Mouse (Mus musculus): ENCODE results near the gene Gdf2. TPM values are rescaled to one million over a fixed set of nuclear protein-coding genes. Genes with fewer than 3 reads are reported as not detected.

Gene Gdf2
- polyA plus RNA-seq, 1 experiment = not detected

DNA sequence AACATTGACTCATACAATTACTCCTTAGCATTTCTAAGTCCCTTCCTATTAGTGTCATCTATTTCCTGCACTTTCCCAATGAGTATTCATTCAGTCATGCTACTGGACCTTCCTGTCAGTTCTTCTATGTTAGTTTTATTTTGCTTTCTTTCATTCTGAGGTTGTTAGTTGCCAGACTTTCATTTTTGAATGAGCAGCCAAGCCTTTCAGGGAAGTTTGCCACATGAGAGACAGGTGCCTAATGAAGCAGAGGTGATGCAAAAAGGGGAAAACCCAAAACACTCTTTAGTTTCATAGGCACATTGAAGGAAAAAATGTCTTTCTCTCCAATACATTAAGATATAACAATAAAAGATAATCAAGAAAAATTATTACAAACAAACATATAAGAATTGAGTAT, 36.0 kb upstream of the Gdf2 start:
- Histone ChIP-seq H3K4me3 (ENCODE audit: low read depth, low read length) (no peak overlapping the region), H3K27me3 (ENCODE audit: control insufficient read depth, insufficient read depth, low read length, poor library complexity, severe bottlenecking) (no peaks in the 10 kb centered on the region), H3K27ac (ENCODE audit: insufficient read depth, low read length) (no peak overlapping the region), H3K36me3 (ENCODE audit: control insufficient read depth, insufficient read depth, low read length, poor library complexity, severe bottlenecking) (no peaks in the 10 kb centered on the region), H3K4me1 (ENCODE audit: control insufficient read depth, insufficient read depth, low read length) (no peaks in the 10 kb centered on the region), H3K9me3 (replicated peaks; ENCODE audit: control insufficient read depth, insufficient read depth, low read length, poor library complexity, severe bottlenecking) (no peaks in the 10 kb centered on the region; the same call in 1 of the 2 replicates), H3K9ac (ENCODE audit: low read depth, poor library complexity, severe bottlenecking) (no peak overlapping the region)
- TF ChIP-seq POLR2A (IDR thresholded peaks at IDR 0.05; ENCODE audit: insufficient read depth, low read length) = no peak
- no peak for TF ChIP-seq EP300 (IDR thresholded peaks at IDR 0.05; ENCODE audit: insufficient read depth, low read depth, low read length)

DNA sequence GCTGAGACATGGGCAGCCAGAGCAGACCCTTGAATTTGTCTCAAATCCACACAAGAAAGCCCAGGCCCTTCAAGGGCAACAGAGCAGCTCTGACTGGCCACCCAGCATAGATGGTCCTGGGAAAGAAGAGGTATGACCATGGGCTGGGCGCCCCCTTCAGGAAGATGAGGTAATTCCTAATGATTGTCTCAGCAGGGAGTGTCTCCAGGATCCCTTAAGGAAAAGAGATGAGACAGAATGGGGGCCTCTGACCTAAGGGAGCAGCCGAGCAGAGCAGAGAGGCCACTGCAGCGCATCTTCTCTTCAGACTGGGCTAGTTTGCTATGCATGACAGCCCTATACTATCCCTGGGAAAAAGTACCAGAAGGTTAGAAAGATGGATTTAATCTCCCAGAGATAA, 27.1 kb upstream of the Gdf2 start:
- no peaks in the 10 kb centered on the region for H3K36me3 ChIP-seq (ENCODE audit: control insufficient read depth, insufficient read depth, low read length, poor library complexity, severe bottlenecking)
- H3K9ac ChIP-seq (ENCODE audit: low read depth, poor library complexity, severe bottlenecking) = no peak overlapping the region
- no peaks in the 10 kb centered on the region for H3K27me3 ChIP-seq (ENCODE audit: control insufficient read depth, insufficient read depth, low read length, poor library complexity, severe bottlenecking)
- no peak overlapping the region for H3K4me3 ChIP-seq (ENCODE audit: low read depth, low read length)
- H3K9me3 ChIP-seq (replicated peaks; ENCODE audit: control insufficient read depth, insufficient read depth, low read length, poor library complexity, severe bottlenecking) = no peaks in the 10 kb centered on the region; the same call in 1 of the 2 replicates
- H3K27ac ChIP-seq (ENCODE audit: insufficient read depth, low read length) = no peak overlapping the region
- peak; percentile 26 for TF ChIP-seq CTCF (IDR thresholded peaks at IDR 0.05; ENCODE audit: low read depth, low read length)
- TF ChIP-seq EP300 (IDR thresholded peaks at IDR 0.05; ENCODE audit: insufficient read depth, low read depth, low read length) = no peak
- TF ChIP-seq POLR2A (IDR thresholded peaks at IDR 0.05; ENCODE audit: insufficient read depth, low read length) = no peak
- H3K4me1 ChIP-seq (ENCODE audit: control insufficient read depth, insufficient read depth, low read length) = no peaks in the 10 kb centered on the region

DNA sequence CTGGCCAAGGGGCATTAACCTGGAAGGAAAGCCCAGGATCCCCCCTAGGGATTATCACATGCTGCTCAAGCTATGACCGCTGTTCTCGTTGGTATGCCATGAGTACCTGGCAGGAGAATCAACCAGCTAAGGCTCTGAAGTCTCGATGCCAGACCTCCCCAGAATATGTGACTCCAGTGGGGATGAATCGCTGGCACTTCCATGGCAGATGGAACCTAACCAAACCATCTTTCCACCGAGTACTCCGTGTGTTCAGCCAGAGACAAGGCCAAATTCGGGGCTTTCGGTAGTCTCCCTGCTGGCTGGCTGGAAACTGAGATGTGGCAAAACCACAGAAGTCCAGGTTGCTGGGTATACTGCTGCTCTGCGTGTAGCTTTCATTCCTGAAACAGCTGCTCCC, 26.6 kb upstream of the Gdf2 start:
- H3K27ac ChIP-seq (ENCODE audit: insufficient read depth, low read length) = no peak overlapping the region
- H3K27me3 ChIP-seq (ENCODE audit: control insufficient read depth, insufficient read depth, low read length, poor library complexity, severe bottlenecking) = no peaks in the 10 kb centered on the region
- H3K36me3 ChIP-seq (ENCODE audit: control insufficient read depth, insufficient read depth, low read length, poor library complexity, severe bottlenecking) = no peaks in the 10 kb centered on the region
- TF ChIP-seq POLR2A (IDR thresholded peaks at IDR 0.05; ENCODE audit: insufficient read depth, low read length) (no peak), EP300 (IDR thresholded peaks at IDR 0.05; ENCODE audit: insufficient read depth, low read depth, low read length) (no peak), CTCF (IDR thresholded peaks at IDR 0.05; ENCODE audit: low read depth, low read length) (no peak)
- H3K4me3 ChIP-seq (ENCODE audit: low read depth, low read length) = no peak overlapping the region
- H3K9ac ChIP-seq (ENCODE audit: low read depth, poor library complexity, severe bottlenecking) = no peak overlapping the region
- H3K4me1 ChIP-seq (ENCODE audit: control insufficient read depth, insufficient read depth, low read length) = no peaks in the 10 kb centered on the region
- no peaks in the 10 kb centered on the region for H3K9me3 ChIP-seq (replicated peaks; ENCODE audit: control insufficient read depth, insufficient read depth, low read length, poor library complexity, severe bottlenecking)

DNA sequence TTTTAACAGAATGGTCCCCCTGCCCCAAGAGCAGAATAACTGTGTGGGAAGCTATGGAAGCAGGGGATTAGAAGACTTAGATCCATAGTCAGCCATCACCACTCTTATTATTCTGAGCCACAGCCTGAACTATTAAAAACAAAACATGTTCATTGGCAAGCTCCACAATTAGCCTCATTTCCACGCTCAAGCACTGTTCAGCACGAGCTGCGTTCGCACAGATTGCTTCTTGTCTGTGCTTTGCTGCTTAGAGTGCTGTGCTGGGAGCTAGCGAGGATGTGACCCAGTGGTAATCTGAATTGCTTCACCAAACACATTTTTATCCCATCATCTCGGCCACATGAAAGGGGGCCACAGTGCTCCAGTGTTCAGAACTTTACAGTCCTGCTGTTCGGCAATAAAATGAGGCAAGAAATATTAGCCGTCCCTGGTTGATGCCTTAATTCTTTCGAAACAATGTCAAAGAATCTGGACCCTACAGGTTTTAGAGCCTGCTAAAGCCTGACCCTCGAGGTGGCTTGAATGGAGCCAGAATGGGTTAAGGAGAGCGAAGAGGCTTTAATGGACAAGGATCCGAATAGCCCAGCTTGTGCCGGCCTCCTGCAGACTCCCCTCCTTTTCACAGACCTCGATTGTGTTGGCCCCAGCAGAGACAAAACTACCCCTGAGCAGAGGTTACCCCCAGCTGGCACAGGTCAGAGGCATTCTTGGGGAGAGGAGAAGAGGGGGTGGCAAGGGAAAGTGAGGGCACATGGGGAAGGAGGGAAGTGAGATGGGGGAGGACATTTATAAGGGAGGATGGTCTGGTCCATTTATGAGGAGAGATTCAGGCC, 19.9 kb upstream of the Gdf2 start:
- H3K36me3 ChIP-seq (ENCODE audit: control insufficient read depth, insufficient read depth, low read length, poor library complexity, severe bottlenecking) = no peaks in the 10 kb centered on the region
- peaks cover 6% of the 10 kb centered on the region; the same call in 1 of the 2 replicates for H3K27me3 ChIP-seq (ENCODE audit: control insufficient read depth, insufficient read depth, low read length, poor library complexity, severe bottlenecking)
- no peaks in the 10 kb centered on the region for H3K9me3 ChIP-seq (replicated peaks; ENCODE audit: control insufficient read depth, insufficient read depth, low read length, poor library complexity, severe bottlenecking)
- H3K4me3 ChIP-seq (ENCODE audit: low read depth, low read length) = no peak overlapping the region
- no peak overlapping the region for H3K9ac ChIP-seq (ENCODE audit: low read depth, poor library complexity, severe bottlenecking)
- TF ChIP-seq POLR2A (IDR thresholded peaks at IDR 0.05; ENCODE audit: insufficient read depth, low read length) (no peak), CTCF (IDR thresholded peaks at IDR 0.05; ENCODE audit: low read depth, low read length) (no peak), EP300 (IDR thresholded peaks at IDR 0.05; ENCODE audit: insufficient read depth, low read depth, low read length) (no peak)
- no peak overlapping the region for H3K27ac ChIP-seq (ENCODE audit: insufficient read depth, low read length)
- no peaks in the 10 kb centered on the region for H3K4me1 ChIP-seq (ENCODE audit: control insufficient read depth, insufficient read depth, low read length)

DNA sequence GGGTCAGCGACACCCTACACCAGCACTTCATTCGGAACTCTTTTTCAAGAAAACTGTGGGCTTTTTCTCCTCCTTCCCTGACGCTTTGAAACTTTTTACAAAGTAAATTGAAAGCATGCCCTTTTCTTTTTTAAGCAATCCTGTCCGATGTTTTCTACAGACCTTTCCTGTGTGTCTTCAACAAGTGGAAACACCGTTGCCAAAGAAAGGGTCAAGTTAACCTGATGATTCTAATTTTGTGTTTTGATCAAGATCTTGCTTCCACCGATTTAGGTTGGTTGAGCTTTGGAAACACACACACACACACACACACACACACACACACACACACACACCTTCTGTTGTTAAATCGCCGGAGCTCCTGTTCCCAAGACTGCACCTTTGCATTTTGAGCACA, 18.1 kb upstream of the Gdf2 start:
- TF ChIP-seq CTCF (IDR thresholded peaks at IDR 0.05; ENCODE audit: low read depth, low read length) = no peak
- no peak for TF ChIP-seq POLR2A (IDR thresholded peaks at IDR 0.05; ENCODE audit: insufficient read depth, low read length)
- TF ChIP-seq EP300 (IDR thresholded peaks at IDR 0.05; ENCODE audit: insufficient read depth, low read depth, low read length) = no peak
- Histone ChIP-seq H3K4me3 (ENCODE audit: low read depth, low read length) (no peak overlapping the region; the same call in 1 of the 2 replicates), H3K4me1 (ENCODE audit: control insufficient read depth, insufficient read depth, low read length) (no peaks in the 10 kb centered on the region), H3K9me3 (replicated peaks; ENCODE audit: control insufficient read depth, insufficient read depth, low read length, poor library complexity, severe bottlenecking) (no peaks in the 10 kb centered on the region), H3K36me3 (ENCODE audit: control insufficient read depth, insufficient read depth, low read length, poor library complexity, severe bottlenecking) (no peaks in the 10 kb centered on the region), H3K27me3 (ENCODE audit: control insufficient read depth, insufficient read depth, low read length, poor library complexity, severe bottlenecking) (peaks cover 6% of the 10 kb centered on the region; the same call in 1 of the 2 replicates), H3K27ac (ENCODE audit: insufficient read depth, low read length) (no peak overlapping the region), H3K9ac (ENCODE audit: low read depth, poor library complexity, severe bottlenecking) (no peak overlapping the region)

Data from ES-Bruce4 (cell line).